Comparison of ENCODE assay signal across 8 mouse cellular contexts in genomic region chr8:121949222-121949800, GRCm38 (mm10). TPM values are rescaled to one million over a fixed set of nuclear protein-coding genes. Genes with fewer than 3 reads are reported as not detected.
DNase-seq lines count a peak whose midpoint lies in the region; ATAC-seq and TF ChIP-seq lines count a peak whose summit lies in the region.

Banp (plus strand) TSS chr8:121949750.

- no peaks in the 10 kb centered on the region for H3K9me3 ChIP-seq in ES-E14 (ENCODE audit: control insufficient read depth, insufficient read depth, low read depth, low read length)
- H3K9me3 ChIP-seq in embryonic facial prominence, embryonic 15.5 days (replicated peaks) = no peaks in the 10 kb centered on the region
- H3K9me3 ChIP-seq in hindbrain, embryonic 15.5 days = no peaks in the 10 kb centered on the region
- H3K9me3 ChIP-seq in liver, embryonic 16.5 days (replicated peaks; ENCODE audit: control insufficient read depth, low read length) = no peaks in the 10 kb centered on the region

- H3K36me3 ChIP-seq in ES-E14 (ENCODE audit: control insufficient read depth, insufficient read depth, low read length, poor library complexity, severe bottlenecking) = peaks cover 9% of the 10 kb centered on the region
- H3K36me3 ChIP-seq in embryonic facial prominence, embryonic 15.5 days = peaks cover 9% of the 10 kb centered on the region; the same call in 1 of the 2 replicates
- H3K36me3 ChIP-seq in hindbrain, embryonic 15.5 days = no peaks in the 10 kb centered on the region
- no peaks in the 10 kb centered on the region for H3K36me3 ChIP-seq in liver, embryonic 16.5 days (ENCODE audit: control insufficient read depth, insufficient read depth)

- H3K4me1 ChIP-seq in ES-E14 (ENCODE audit: control insufficient read depth in 2 of 2, insufficient read depth in 2 of 2, low read length in 2 of 2, poor library complexity in 1 of 2) = peaks cover 0 to 28% of the 10 kb centered on the region in 2 experiments; a peak in 2 of 4 replicates
- peaks cover 54% of the 10 kb centered on the region for H3K4me1 ChIP-seq in embryonic facial prominence, embryonic 15.5 days
- H3K4me1 ChIP-seq in hindbrain, embryonic 15.5 days (replicated peaks) = peaks cover 53% of the 10 kb centered on the region
- peaks cover 59% of the 10 kb centered on the region for H3K4me1 ChIP-seq in liver, embryonic 16.5 days (ENCODE audit: control insufficient read depth, low read depth, low read length)

- H3K4me2 ChIP-seq in embryonic facial prominence, embryonic 15.5 days (replicated peaks) = peak within 1 kb of the TSS; percentile 77
- H3K4me2 ChIP-seq in hindbrain, embryonic 15.5 days = peak within 1 kb of the TSS; percentile 75
- H3K4me2 ChIP-seq in liver, embryonic 16.5 days (ENCODE audit: low read depth, low read length) = peak within 1 kb of the TSS; percentile 94

- peak; percentile 35 for DNase-seq in kidney, adult 11 months
- no peak for DNase-seq in kidney, postnatal 25 days
- no peak for DNase-seq in ES-E14 (ENCODE audit: low read depth, low spot score)
- no peak for DNase-seq in urinary bladder, postnatal 25 days (ENCODE audit: low spot score)
- DNase-seq in spleen, postnatal 36 days (ENCODE audit: low spot score in 2 of 2) = no peak

- ATAC-seq in embryonic facial prominence, embryonic 15.5 days (ENCODE audit: insufficient number of reproducible peaks, low FRiP score, low TSS enrichment, low read depth) = no peak
- no peak for ATAC-seq in hindbrain, embryonic 15.5 days (ENCODE audit: low FRiP score, low read depth)
- no peak for ATAC-seq in liver, embryonic 16.5 days (ENCODE audit: low read depth)

- peak within 1 kb of the TSS; percentile 87 for H3K27ac ChIP-seq in ES-E14 (ENCODE audit: insufficient read depth, low read depth, low read length, poor library complexity, severe bottlenecking)
- peak within 1 kb of the TSS; percentile 93 for H3K27ac ChIP-seq in embryonic facial prominence, embryonic 15.5 days (replicated peaks)
- peak within 1 kb of the TSS; percentile 97 for H3K27ac ChIP-seq in hindbrain, embryonic 15.5 days (replicated peaks)
- peak within 1 kb of the TSS; percentile 96 for H3K27ac ChIP-seq in liver, embryonic 16.5 days (ENCODE audit: low read length)

- H3K4me3 ChIP-seq in ES-E14 (ENCODE audit: insufficient read depth in 1 of 2, low read depth in 1 of 2, low read length in 2 of 2, poor library complexity in 1 of 2, severe bottlenecking in 1 of 2) = peak within 1 kb of the TSS; percentile 65 to 94
- peak within 1 kb of the TSS; percentile 93 for H3K4me3 ChIP-seq in embryonic facial prominence, embryonic 15.5 days (replicated peaks)
- H3K4me3 ChIP-seq in hindbrain, embryonic 15.5 days = peak within 1 kb of the TSS; percentile 85
- peak within 1 kb of the TSS; percentile 90 for H3K4me3 ChIP-seq in liver, embryonic 16.5 days (ENCODE audit: low read depth, low read length)

- peak within 1 kb of the TSS; percentile 98 for H3K9ac ChIP-seq in ES-E14 (ENCODE audit: insufficient read depth, low read depth, low read length, poor library complexity, severe bottlenecking)
- peak within 1 kb of the TSS; percentile 97 for H3K9ac ChIP-seq in embryonic facial prominence, embryonic 15.5 days
- peak within 1 kb of the TSS; percentile 96 for H3K9ac ChIP-seq in hindbrain, embryonic 15.5 days
- H3K9ac ChIP-seq in liver, embryonic 16.5 days (ENCODE audit: low read depth, low read length) = peak within 1 kb of the TSS; percentile 97

- in situ Hi-C loops in ES-E14 (cut with MboI; ENCODE audit: low sequenced_read_pairs in 2 of 2, unreplicated experiment in 2 of 2) = no loop called here

- 56% methylated on average over 6 of the region's 6 CpGs for WGBS in embryonic facial prominence, embryonic 15.5 days
- 68% methylated on average over 6 of the region's 6 CpGs for WGBS in hindbrain, embryonic 15.5 days
- 45% methylated on average over 6 of the region's 6 CpGs for WGBS in liver, embryonic 16.5 days (ENCODE audit: insufficient replicate concordance)

- H3K27me3 ChIP-seq in embryonic facial prominence, embryonic 15.5 days = no peaks in the 10 kb centered on the region
- H3K27me3 ChIP-seq in hindbrain, embryonic 15.5 days = no peaks in the 10 kb centered on the region
- no peaks in the 10 kb centered on the region for H3K27me3 ChIP-seq in liver, embryonic 16.5 days (ENCODE audit: control insufficient read depth, insufficient read depth, low read depth, low read length)

TF ChIP-seq in ES-E14, 5 proteins besides CTCF, POLR2A, EP300 and RAD21:
- TF ChIP-seq ZNF384 (IDR thresholded peaks at IDR 0.05; ENCODE audit: low read depth, low read length) = peak; percentile 55; the same call in 1 of the 2 replicates
- no peak for TF ChIP-seq MAFK (IDR thresholded peaks at IDR 0.05; ENCODE audit: insufficient read depth, low read depth, low read length)

RNA-seq across cellular contexts. Expression of gene Banp, which starts in this region (rescaled TPM):
- total RNA-seq in ES-E14 (2012; rRNA removed) = 53.8 and 67.8 TPM in 2 replicates
- 46.3 and 48.5 TPM in 2 replicates for polyA plus RNA-seq in embryonic facial prominence, embryonic 15.5 days (2015; fragmentation: Nextera tagmentation; extraction: Ambion mirVana)
- 53.9 and 59.1 TPM in 2 replicates for polyA plus RNA-seq in hindbrain, embryonic 15.5 days (2015; fragmentation: Nextera tagmentation; extraction: Ambion mirVana)
- polyA plus RNA-seq in liver, embryonic 16.5 days (2015; fragmentation: Nextera tagmentation; extraction: Ambion mirVana) = 17.1 and 20.2 TPM in 2 replicates
